Mouse (Mus musculus): ENCODE measurements around the gene D630003M21Rik. TPM values are rescaled to one million over a fixed set of nuclear protein-coding genes. Genes with fewer than 3 reads are reported as not detected.

Gene D630003M21Rik
- 1.6 and 2.4 TPM in 2 replicates for polyA plus RNA-seq (2015; fragmentation: Nextera tagmentation; extraction: Ambion mirVana)

- peak; percentile 91 for ATAC-seq
- Histone ChIP-seq H3K27ac (peak within 1 kb of the TSS; percentile 46), H3K36me3 (no peaks in the 10 kb centered on the region), H3K4me1 (replicated peaks) (peaks cover 26% of the 10 kb centered on the region), H3K4me2 (replicated peaks) (peak within 1 kb of the TSS; percentile 79), H3K27me3 (0 out of 2 replicates have a peak, but pooled peaks cover 3% of the 10 kb centered on the region), H3K9ac (replicated peaks) (peak within 1 kb of the TSS; percentile 69), H3K9me3 (no peaks in the 10 kb centered on the region), H3K4me3 (replicated peaks) (peak within 1 kb of the TSS; percentile 45)
- under 1% methylated on average over 42 of the region's 55 CpGs for WGBS
Observed at GRCm38 (mm10) chr2:158228670-158229502, at the start of gene D630003M21Rik. Gene D630003M21Rik, minus strand, starts transcription at chr2:158229222.

GRCm38 (mm10) chr2:158276878-158277277 is 47.9 kb upstream of the D630003M21Rik start:
- Histone ChIP-seq H3K36me3 (no peaks in the 10 kb centered on the region), H3K9ac (replicated peaks) (no peak overlapping the region), H3K4me1 (replicated peaks) (no peaks in the 10 kb centered on the region), H3K27me3 (no peaks in the 10 kb centered on the region), H3K4me3 (replicated peaks) (no peak overlapping the region), H3K4me2 (replicated peaks) (no peak overlapping the region), H3K27ac (no peak overlapping the region), H3K9me3 (no peaks in the 10 kb centered on the region)
- WGBS, result 81% methylated on average over 4 of the region's 4 CpGs
- ATAC-seq, result no peak

DNA sequence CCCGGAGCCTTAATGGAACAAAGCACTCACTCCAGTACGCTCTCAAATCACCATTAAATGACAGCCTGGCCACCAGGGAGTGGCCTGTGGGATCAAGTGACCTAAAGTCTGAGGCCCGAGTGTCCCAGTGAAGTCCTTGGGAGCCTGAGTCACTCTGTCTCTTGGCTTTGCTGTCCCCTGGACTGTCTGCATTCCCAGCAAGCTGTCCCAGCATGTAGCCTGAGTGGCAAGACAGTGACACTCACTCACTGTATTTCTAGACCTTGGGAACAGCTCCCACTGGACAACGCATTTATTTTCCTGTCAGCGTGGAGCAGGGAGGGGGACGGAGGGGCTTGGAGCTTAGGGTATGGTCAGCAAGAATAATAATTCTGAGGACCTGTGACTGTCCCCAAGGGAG is 47.4 kb upstream of the D630003M21Rik start:
- Histone ChIP-seq H3K4me1 (replicated peaks) (no peaks in the 10 kb centered on the region), H3K27me3 (no peaks in the 10 kb centered on the region), H3K27ac (no peak overlapping the region), H3K36me3 (no peaks in the 10 kb centered on the region), H3K9ac (replicated peaks) (no peak overlapping the region), H3K4me3 (replicated peaks) (no peak overlapping the region), H3K4me2 (replicated peaks) (no peak overlapping the region), H3K9me3 (no peaks in the 10 kb centered on the region)
- 80% methylated on average over 6 of the region's 6 CpGs for WGBS
- no peak for ATAC-seq

- H3K4me3 ChIP-seq (replicated peaks), result no peak overlapping the region
- ATAC-seq, result no peak
- no peaks in the 10 kb centered on the region for H3K27me3 ChIP-seq
- no peak overlapping the region for H3K4me2 ChIP-seq (replicated peaks)
- H3K4me1 ChIP-seq (replicated peaks), result no peaks in the 10 kb centered on the region
- H3K9ac ChIP-seq (replicated peaks), result no peak overlapping the region
- H3K36me3 ChIP-seq, result no peaks in the 10 kb centered on the region
- 81% methylated on average over 4 of the region's 4 CpGs for WGBS
- no peak overlapping the region for H3K27ac ChIP-seq
- no peaks in the 10 kb centered on the region for H3K9me3 ChIP-seq
Observed at GRCm38 (mm10) chr2:158275811-158276210, 46.8 kb upstream of the D630003M21Rik start.

DNA sequence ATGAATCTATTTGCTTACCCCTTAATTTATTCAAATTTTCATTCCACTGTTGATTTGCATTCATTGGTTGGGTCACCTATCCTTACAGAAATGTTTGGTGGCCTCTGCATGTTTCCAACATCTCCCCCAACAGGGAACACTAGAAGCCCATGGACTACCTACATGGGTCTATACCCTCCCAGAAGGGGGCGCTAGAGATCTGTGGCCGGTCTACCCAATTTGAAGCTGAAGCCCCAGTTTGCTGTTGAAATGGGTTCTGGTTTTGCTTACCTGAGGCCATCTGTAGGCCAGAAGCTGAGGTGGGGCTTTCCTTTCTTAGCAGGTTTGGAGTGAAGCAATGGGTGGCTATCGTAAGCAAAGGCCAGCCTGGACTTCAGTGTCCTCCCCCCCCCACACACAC is 46.3 kb upstream of the D630003M21Rik start:
- Histone ChIP-seq H3K9me3 (no peaks in the 10 kb centered on the region), H3K27me3 (no peaks in the 10 kb centered on the region), H3K4me2 (replicated peaks) (no peak overlapping the region), H3K9ac (replicated peaks) (no peak overlapping the region), H3K27ac (no peak overlapping the region), H3K36me3 (no peaks in the 10 kb centered on the region), H3K4me3 (replicated peaks) (no peak overlapping the region), H3K4me1 (replicated peaks) (no peaks in the 10 kb centered on the region)
- no peak for ATAC-seq
- 93% methylated on average over 3 of the region's 3 CpGs for WGBS

DNA sequence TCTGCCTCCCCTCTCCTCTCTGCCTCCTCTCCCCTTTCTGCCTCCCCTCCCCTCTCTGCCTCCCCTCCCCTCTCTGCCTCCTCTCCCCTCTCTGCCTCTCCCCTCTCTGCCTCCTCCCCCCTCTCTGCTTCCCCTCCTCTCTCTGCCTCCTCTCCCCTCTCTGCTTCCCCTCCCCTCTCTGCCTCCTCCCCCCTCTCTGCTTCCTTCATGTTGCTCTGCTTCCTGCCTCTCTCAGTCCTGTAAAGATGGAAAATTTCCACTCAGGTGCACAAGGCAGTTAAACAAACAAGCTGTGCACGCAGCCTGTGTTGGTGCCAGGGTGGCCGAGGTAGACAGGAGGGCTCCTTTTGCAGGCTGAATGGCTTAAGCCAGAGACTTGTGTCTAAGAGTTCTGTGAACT is 44.6 kb upstream of the D630003M21Rik start:
- 21% methylated on average over 2 of the region's 2 CpGs for WGBS
- H3K4me2 ChIP-seq (replicated peaks), result no peak overlapping the region
- no peak for ATAC-seq
- H3K27me3 ChIP-seq, result no peaks in the 10 kb centered on the region
- no peak overlapping the region for H3K9ac ChIP-seq (replicated peaks)
- H3K9me3 ChIP-seq, result no peaks in the 10 kb centered on the region
- no peaks in the 10 kb centered on the region for H3K36me3 ChIP-seq
- H3K27ac ChIP-seq, result peak overlapping the region; percentile 47; the same call in 1 of the 2 replicates
- no peak overlapping the region for H3K4me3 ChIP-seq (replicated peaks)
- no peaks in the 10 kb centered on the region for H3K4me1 ChIP-seq (replicated peaks)

DNA sequence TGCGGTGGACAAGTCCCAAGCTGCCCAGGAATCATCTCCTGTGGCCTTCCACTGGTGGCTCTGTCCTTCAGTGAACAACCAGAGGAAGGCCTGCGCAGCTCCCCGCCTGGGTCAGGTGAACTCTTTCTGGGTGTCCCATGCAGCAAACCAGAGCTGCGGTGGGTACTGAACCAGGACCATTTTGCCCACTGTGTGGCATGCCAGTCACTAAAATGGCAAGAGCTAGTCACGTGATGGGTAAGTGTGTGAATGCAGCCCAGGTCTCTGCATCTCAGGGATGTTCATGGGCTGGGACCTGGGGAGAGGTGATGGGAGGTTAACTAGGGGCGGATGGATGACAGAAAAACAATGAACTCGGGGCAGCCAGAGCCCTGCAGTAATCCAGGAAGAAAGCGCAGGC is 41.0 kb upstream of the D630003M21Rik start:
- no peaks in the 10 kb centered on the region for H3K27me3 ChIP-seq
- H3K9ac ChIP-seq (replicated peaks), result no peak overlapping the region
- H3K4me2 ChIP-seq (replicated peaks), result no peak overlapping the region
- no peak overlapping the region for H3K4me3 ChIP-seq (replicated peaks)
- H3K4me1 ChIP-seq (replicated peaks), result no peaks in the 10 kb centered on the region
- WGBS, result 77% methylated on average over 8 of the region's 8 CpGs
- ATAC-seq, result no peak
- H3K27ac ChIP-seq, result no peak overlapping the region
- H3K36me3 ChIP-seq, result no peaks in the 10 kb centered on the region
- H3K9me3 ChIP-seq, result no peaks in the 10 kb centered on the region

- no peak overlapping the region for H3K4me2 ChIP-seq (replicated peaks)
- 84% methylated on average over 3 of the region's 3 CpGs for WGBS
- ATAC-seq, result no peak
Observed at GRCm38 (mm10) chr2:158264877-158265276, 35.9 kb upstream of the D630003M21Rik start.

DNA sequence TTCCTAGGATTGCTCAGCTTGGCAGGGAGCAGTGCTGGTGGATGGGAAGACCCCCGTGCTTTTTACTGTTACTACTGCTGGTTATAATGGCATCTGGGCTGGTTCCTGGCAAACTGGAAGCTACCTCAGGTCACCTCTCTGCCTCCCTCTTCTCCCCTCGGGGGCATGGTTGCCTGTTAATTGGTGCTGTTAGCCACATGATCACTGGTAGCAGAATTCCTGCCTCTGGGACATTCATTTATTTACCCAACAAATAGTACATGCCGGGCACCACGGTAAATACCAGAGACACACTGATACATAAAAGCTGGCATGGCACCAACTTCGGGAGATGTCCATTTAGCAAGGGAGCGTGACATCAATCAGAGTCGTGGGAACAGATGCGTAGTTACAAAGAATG is 30.5 kb upstream of the D630003M21Rik start:
- WGBS, result 78% methylated on average over 8 of the region's 8 CpGs
- no peaks in the 10 kb centered on the region for H3K36me3 ChIP-seq
- no peak for ATAC-seq

More at GRCm38 (mm10) chr2:158264877-158265276, 35.9 kb upstream of the D630003M21Rik start:
- Histone ChIP-seq H3K9ac (replicated peaks) (no peak overlapping the region), H3K27me3 (no peaks in the 10 kb centered on the region), H3K4me3 (replicated peaks) (no peak overlapping the region), H3K9me3 (no peaks in the 10 kb centered on the region), H3K4me1 (replicated peaks) (no peaks in the 10 kb centered on the region), H3K27ac (no peak overlapping the region), H3K36me3 (no peaks in the 10 kb centered on the region)

DNA sequence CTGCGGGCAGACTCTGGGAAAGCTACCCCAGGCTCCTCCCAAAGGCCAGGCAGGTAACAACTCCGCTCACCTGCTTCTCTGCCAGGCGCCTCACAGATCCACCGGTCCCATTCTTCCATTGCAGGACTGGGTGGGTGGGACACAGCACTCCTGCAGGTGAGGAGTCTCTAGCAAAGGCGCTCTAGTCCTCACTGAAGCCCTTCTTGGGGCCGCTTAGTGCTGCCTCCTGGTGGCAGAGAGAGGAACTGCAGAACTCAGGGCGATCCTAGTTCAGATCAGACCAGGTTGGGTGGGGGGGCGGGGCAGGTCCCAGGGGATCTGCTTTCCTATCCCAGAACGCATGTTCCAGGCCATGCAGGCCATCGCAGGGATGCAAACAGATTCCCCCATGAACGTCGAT is 29.8 kb upstream of the D630003M21Rik start:
- H3K4me3 ChIP-seq (replicated peaks), result no peak overlapping the region
- H3K9ac ChIP-seq (replicated peaks), result no peak overlapping the region
- ATAC-seq, result peak; percentile 63
- no peaks in the 10 kb centered on the region for H3K36me3 ChIP-seq
- peaks cover 9% of the 10 kb centered on the region for H3K4me1 ChIP-seq (replicated peaks)
- H3K9me3 ChIP-seq, result no peaks in the 10 kb centered on the region
- H3K27ac ChIP-seq, result no peak overlapping the region
- H3K4me2 ChIP-seq (replicated peaks), result no peak overlapping the region
- H3K27me3 ChIP-seq, result 0 out of 2 replicates have a peak, but pooled peaks cover 3% of the 10 kb centered on the region
- WGBS, result 10% methylated on average over 12 of the region's 12 CpGs

More for the DNA sequence above, 30.5 kb upstream of the D630003M21Rik start:
- Histone ChIP-seq H3K4me3 (replicated peaks) (no peak overlapping the region), H3K9me3 (no peaks in the 10 kb centered on the region), H3K4me1 (replicated peaks) (peaks cover 9% of the 10 kb centered on the region), H3K9ac (replicated peaks) (no peak overlapping the region), H3K27ac (no peak overlapping the region), H3K4me2 (replicated peaks) (no peak overlapping the region), H3K27me3 (0 out of 2 replicates have a peak, but pooled peaks cover 3% of the 10 kb centered on the region)

GRCm38 (mm10) chr2:158258005-158258418 is 29.0 kb upstream of the D630003M21Rik start, which contains the start of gene Bpi:
Gene Bpi, plus strand, starts transcription at chr2:158258094.
- Histone ChIP-seq H3K27ac (no peak within 1 kb of the TSS), H3K9ac (replicated peaks) (no peak within 1 kb of the TSS), H3K27me3 (0 out of 2 replicates have a peak, but pooled peaks cover 3% of the 10 kb centered on the region), H3K9me3 (no peaks in the 10 kb centered on the region), H3K4me1 (replicated peaks) (peaks cover 9% of the 10 kb centered on the region), H3K4me2 (replicated peaks) (no peak within 1 kb of the TSS), H3K36me3 (no peaks in the 10 kb centered on the region), H3K4me3 (replicated peaks) (no peak within 1 kb of the TSS)
- WGBS, result 78% methylated on average over 18 of the region's 18 CpGs
- peak; percentile 17; the same call in 1 of the 2 replicates for ATAC-seq

DNA sequence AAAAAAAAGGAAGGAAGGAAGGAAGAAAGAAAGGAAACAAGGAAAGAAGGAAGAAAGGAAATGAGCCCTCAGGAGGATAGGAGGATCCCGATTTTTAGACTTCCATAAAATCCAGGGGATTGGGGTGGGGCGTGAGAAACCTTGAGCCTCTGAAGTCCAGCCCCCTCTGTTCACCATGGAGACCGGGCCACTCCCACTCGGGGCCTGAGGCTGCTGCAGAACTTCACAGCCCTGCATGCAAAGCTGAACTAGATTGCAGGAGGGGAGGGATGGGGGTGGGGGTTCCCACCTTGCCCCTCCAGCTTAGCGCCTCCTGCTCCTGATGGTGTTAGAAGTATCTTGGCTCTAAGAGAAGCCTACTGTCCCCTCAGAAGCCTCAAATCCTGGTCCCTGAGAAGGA is 27.9 kb upstream of the D630003M21Rik start:
- Histone ChIP-seq H3K9me3 (no peaks in the 10 kb centered on the region), H3K9ac (replicated peaks) (no peak overlapping the region), H3K4me3 (replicated peaks) (no peak overlapping the region), H3K4me1 (replicated peaks) (peaks cover 9% of the 10 kb centered on the region), H3K36me3 (no peaks in the 10 kb centered on the region), H3K4me2 (replicated peaks) (no peak overlapping the region), H3K27ac (no peak overlapping the region), H3K27me3 (0 out of 2 replicates have a peak, but pooled peaks cover 3% of the 10 kb centered on the region)
- ATAC-seq, result no peak
- WGBS, result 9% methylated on average over 5 of the region's 5 CpGs

Data from midbrain, embryonic 13.5 days (tissue).